Mouse (Mus musculus): ENCODE results near the gene Plpp6.

GRCm38 (mm10) chr19:28974862-28975611, 11.3 kb downstream of the Plpp6 start:
- TF ChIP-seq POLR2A (IDR thresholded peaks at IDR 0.05; ENCODE audit: insufficient read depth, low read depth, low read length): no peak
- TF ChIP-seq CTCF (IDR thresholded peaks at IDR 0.05): peak; percentile 99

Data from heart, adult 2 months (tissue).